Mouse (Mus musculus) adrenal gland, adult 8-10 months (tissue): Measurements from ENCODE around the gene Ncapg2. TPM values are rescaled to one million over a fixed set of nuclear protein-coding genes. Genes with fewer than 3 reads are reported as not detected.

Source experiments
- DNase-seq: peaks from one replicate; pipeline ENCODE4 v3.0.0; 2022
- total RNA-seq, 4 experiments: library from RNA; stranded (reverse); gene quantifications; 2 replicates each; pipeline ENCODE4 v1.2.4; 2022

Ncapg2 gene
- total RNA-seq, 4 experiments from 2014 or later = 3.3 to 6.5 (median 4.7) TPM

GRCm38 (mm10) chr12:116449536-116449935, 44.3 kb downstream of the Ncapg2 start:
- no peak for DNase-seq

GRCm38 (mm10) chr12:116460379-116461065, 55.3 kb downstream of the Ncapg2 start:
- DNase-seq = peak; percentile 28

- no peak for DNase-seq
These were observed 61.8 kb downstream of the Ncapg2 start for GRCm38 (mm10) chr12:116467030-116467429.

- no peak for DNase-seq
These were observed 63.1 kb downstream of the Ncapg2 start for GRCm38 (mm10) chr12:116468348-116468747.

GRCm38 (mm10) chr12:116469096-116469495, 63.9 kb downstream of the Ncapg2 start:
- DNase-seq = no peak

- DNase-seq = no peak
These were observed 68.1 kb downstream of the Ncapg2 start for GRCm38 (mm10) chr12:116473264-116473663.

GRCm38 (mm10) chr12:116473761-116474160, 68.6 kb downstream of the Ncapg2 start:
- no peak for DNase-seq

- no peak for DNase-seq
These were observed 69.5 kb downstream of the Ncapg2 start for GRCm38 (mm10) chr12:116474676-116475075.

GRCm38 (mm10) chr12:116478771-116479170, 73.6 kb downstream of the Ncapg2 start:
- no peak for DNase-seq

GRCm38 (mm10) chr12:116481921-116482320, 76.7 kb downstream of the Ncapg2 start:
- DNase-seq = no peak

- DNase-seq = no peak
These were observed 78.4 kb downstream of the Ncapg2 start for GRCm38 (mm10) chr12:116483581-116483980.

- DNase-seq = no peak
These were observed 79.8 kb downstream of the Ncapg2 start for GRCm38 (mm10) chr12:116484991-116485390.

- peak; percentile 29 for DNase-seq
These were observed 80.6 kb downstream of the Ncapg2 start, which contains the start of gene Ptprn2 for GRCm38 (mm10) chr12:116485591-116486403. Gene Ptprn2, plus strand, starts transcription at chr12:116485720.

- no peak for DNase-seq
These were observed 81.2 kb downstream of the Ncapg2 start for GRCm38 (mm10) chr12:116486404-116486730.

- no peak for DNase-seq
These were observed 83.6 kb downstream of the Ncapg2 start for GRCm38 (mm10) chr12:116488836-116489235.

GRCm38 (mm10) chr12:116490575-116491356, 85.6 kb downstream of the Ncapg2 start:
- no peak for DNase-seq

GRCm38 (mm10) chr12:116498666-116499065, 93.5 kb downstream of the Ncapg2 start:
- no peak for DNase-seq

GRCm38 (mm10) chr12:116500652-116501051, 95.5 kb downstream of the Ncapg2 start:
- DNase-seq = no peak

- no peak for DNase-seq
These were observed 107.3 kb downstream of the Ncapg2 start for GRCm38 (mm10) chr12:116512482-116512881.
